Mouse (Mus musculus) kidney, postnatal 0 days (tissue): ENCODE results near the gene Brd1. TPM values are rescaled to one million over a fixed set of nuclear protein-coding genes. Genes with fewer than 3 reads are reported as not detected.
"Not testable (repeated sequence)": the region's sequence is repeated elsewhere in the genome, so short reads cannot be mapped to it uniquely, and the experiment has no call there.

Source experiments
- ATAC-seq: fragments of 200-750 bp; cut with Nextera tagmentation; replicated peaks from 2 replicates; pipeline ENCODE4 v1.8.0; 2017; ENCODE audit warnings: low read depth, moderate number of reproducible peaks, moderate TSS enrichment, moderate library complexity; ENCODE audit not compliant: low FRiP score
- DNase-seq: peaks from one replicate; pipeline ENCODE4 v3.0.0-alpha.2; 2016; ENCODE audit warnings: low spot score
- H3K27ac ChIP-seq: fragments of 300-500 bp; sonication (generic); 2 replicates; pipeline ENCODE4 v1.5.1; 2014; ENCODE audit warnings: mild to moderate bottlenecking
- H3K27me3 ChIP-seq: fragments of 300-500 bp; sonication (generic); 2 replicates; pipeline ENCODE4 v1.6.1; 2014; ENCODE audit warnings: low read length, mixed read lengths; ENCODE audit not compliant: insufficient read depth
- H3K36me3 ChIP-seq: fragments of 300-500 bp; sonication (generic); 2 replicates; pipeline ENCODE4 v1.6.1; 2014; ENCODE audit warnings: low read length, mixed read lengths; ENCODE audit not compliant: insufficient read depth
- H3K4me1 ChIP-seq: fragments of 300-500 bp; sonication (generic); replicated peaks from 2 replicates; pipeline ENCODE4 v1.6.1; 2014; ENCODE audit warnings: antibody characterized with exemption, low read length, mixed read lengths; ENCODE audit not compliant: insufficient read depth
- H3K4me2 ChIP-seq: fragments of 300-500 bp; sonication (generic); 2 replicates; pipeline ENCODE4 v1.6.1; 2014; ENCODE audit warnings: mild to moderate bottlenecking, low read length, moderate library complexity, mixed read lengths
- H3K4me3 ChIP-seq: fragments of 300-500 bp; sonication (generic); replicated peaks from 2 replicates; pipeline ENCODE4 v1.5.1; 2014; ENCODE audit warnings: low read depth, low read length
- H3K9ac ChIP-seq: fragments of 300-500 bp; sonication (generic); 2 replicates; pipeline ENCODE4 v1.6.1; 2014; ENCODE audit warnings: low read depth, low read length
- H3K9me3 ChIP-seq: fragments of 300-500 bp; sonication (generic); replicated peaks from 2 replicates; pipeline ENCODE4 v1.6.1; 2016; ENCODE audit warnings: low read length, inconsistent platforms, mixed read lengths
- CTCF ChIP-seq: IDR thresholded peaks from 2 replicates; pipeline ENCODE4 v1.5.1; 2016; ENCODE audit warnings: antibody characterized with exemption, low read depth, mild to moderate bottlenecking, moderate library complexity
- WGBS: fragments of 180-500 bp; shearing (Covaris S2); extraction: QIAGEN DNeasy Blood & Tissue Kit; methylation state at CpG from one replicate; pipeline ENCODE4 v1.1.7; 2014; 5-methylcytosine and 5-hydroxymethylcytosine counted together
- polyA plus RNA-seq: library from polyadenylated mRNA; unstranded; fragments of >200 nt; fragmentation: Nextera tagmentation; extraction: Ambion mirVana; gene quantifications from 2 replicates; pipeline ENCODE4 v1.2.1, GENCODE M21; 2015

Brd1 gene
- polyA plus RNA-seq, 1 experiment from 2014 or later = 16.9 TPM

DNA sequence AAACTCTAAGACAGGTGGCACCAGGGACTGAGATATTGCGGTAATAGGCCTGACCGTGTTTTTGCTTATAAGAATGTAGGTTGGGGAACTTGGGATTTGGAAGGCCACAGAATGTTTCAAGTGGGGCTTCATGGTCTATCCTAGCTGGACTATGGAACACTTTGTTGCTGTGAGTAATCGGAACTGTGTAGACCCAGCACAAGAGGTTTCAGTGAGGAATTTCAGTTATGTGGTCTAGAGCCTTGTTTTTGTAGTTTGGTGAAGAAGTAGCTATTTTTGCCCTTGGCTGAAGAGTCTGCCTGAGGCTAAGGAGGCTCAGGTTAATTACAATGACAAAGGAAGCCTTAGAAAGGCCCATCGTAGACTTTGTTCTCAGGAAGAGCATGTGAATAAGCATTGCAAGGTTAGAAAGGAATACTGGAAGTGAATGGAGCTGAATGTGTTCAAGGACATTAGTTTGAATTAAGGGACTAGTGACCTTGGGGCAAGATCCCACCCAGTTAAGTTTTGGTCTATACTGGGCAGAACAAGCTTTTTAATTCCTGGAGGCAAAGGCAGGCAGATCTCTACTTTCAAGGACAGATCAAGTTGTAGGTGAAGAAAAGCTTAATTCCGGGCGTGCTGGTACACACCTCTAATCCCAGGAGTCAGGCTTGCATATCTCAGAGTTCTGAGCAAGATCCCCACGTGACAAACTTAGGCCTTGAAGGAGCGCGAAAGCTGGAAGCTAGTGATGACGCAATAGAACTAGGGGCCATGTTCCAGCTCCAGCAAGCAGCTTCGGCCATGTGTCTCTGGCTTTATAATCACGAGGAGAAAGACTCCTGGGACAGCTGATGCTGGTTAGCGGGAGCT is 25.1 kb downstream of the Brd1 start:
- WGBS = 92% methylated on average over 13 of the region's 13 CpGs
- no peak for ATAC-seq

DNA sequence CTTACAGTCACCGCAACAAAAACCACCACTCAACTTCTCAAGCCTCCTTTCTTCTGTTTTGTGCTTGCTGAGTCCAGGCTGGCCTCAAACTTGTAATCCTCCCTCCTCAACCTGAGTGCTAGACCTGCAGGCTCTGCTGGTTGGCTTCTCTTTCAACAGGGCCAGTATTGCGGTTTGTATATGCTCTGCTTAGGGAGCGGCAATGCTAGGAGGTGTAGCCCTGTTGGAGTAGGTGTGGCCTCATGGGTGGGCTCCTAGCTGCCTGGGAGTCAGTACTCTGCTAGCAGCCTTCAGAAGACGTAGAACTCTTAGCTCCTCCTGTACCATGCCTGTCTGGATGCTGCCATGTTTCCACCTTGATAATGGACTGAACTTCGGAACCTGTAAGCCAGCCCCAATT is 25.8 kb downstream of the Brd1 start:
- ATAC-seq (no peak), DNase-seq (no peak)
- H3K4me3 ChIP-seq = no peak overlapping the region
- no peak for TF ChIP-seq CTCF
- peaks cover 87% of the 10 kb centered on the region for H3K36me3 ChIP-seq
- no peaks in the 10 kb centered on the region for H3K9me3 ChIP-seq
- no peak overlapping the region for H3K27ac ChIP-seq
- no peak overlapping the region for H3K4me2 ChIP-seq
- H3K9ac ChIP-seq = no peak overlapping the region
- no peaks in the 10 kb centered on the region for H3K4me1 ChIP-seq
- 95% methylated on average over 5 of the region's 5 CpGs for WGBS
- H3K27me3 ChIP-seq = no peaks in the 10 kb centered on the region

More for the DNA sequence above, 25.1 kb downstream of the Brd1 start:
- Histone ChIP-seq H3K9me3 (no peaks in the 10 kb centered on the region), H3K9ac (no peak overlapping the region), H3K27ac (no peak overlapping the region), H3K4me1 (no peaks in the 10 kb centered on the region), H3K4me3 (no peak overlapping the region), H3K4me2 (no peak overlapping the region), H3K27me3 (no peaks in the 10 kb centered on the region), H3K36me3 (peaks cover 87% of the 10 kb centered on the region)
- DNase-seq = no peak
- no peak for TF ChIP-seq CTCF

DNA sequence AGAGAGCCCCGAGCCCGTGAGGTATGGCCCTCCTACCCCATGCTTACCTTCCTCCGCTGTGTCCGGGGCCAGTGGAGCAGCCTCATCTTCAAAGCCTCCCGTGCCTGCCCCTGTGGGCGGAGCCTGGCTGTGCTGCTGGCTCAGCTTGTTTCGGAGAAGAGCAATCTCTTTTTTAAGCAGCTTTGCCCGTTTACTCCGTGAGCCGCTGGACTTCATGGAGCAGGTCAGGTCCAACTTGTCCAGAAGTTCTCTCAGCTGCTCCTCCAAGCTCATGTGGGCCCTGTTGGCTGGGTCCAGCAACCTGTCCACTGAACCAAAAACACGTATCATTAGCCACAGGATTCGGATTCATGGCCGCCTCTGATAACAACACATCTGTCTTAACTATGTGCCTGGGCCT is 27.0 kb downstream of the Brd1 start:
- not testable (repeated sequence) for H3K9ac ChIP-seq, H3K4me3 ChIP-seq, H3K4me1 ChIP-seq, H3K27me3 ChIP-seq, H3K27ac ChIP-seq, H3K4me2 ChIP-seq, DNase-seq, ATAC-seq, H3K9me3 ChIP-seq
- peaks cover 82% of the 10 kb centered on the region for H3K36me3 ChIP-seq
- 73% methylated on average over 13 of the region's 13 CpGs for WGBS

DNA sequence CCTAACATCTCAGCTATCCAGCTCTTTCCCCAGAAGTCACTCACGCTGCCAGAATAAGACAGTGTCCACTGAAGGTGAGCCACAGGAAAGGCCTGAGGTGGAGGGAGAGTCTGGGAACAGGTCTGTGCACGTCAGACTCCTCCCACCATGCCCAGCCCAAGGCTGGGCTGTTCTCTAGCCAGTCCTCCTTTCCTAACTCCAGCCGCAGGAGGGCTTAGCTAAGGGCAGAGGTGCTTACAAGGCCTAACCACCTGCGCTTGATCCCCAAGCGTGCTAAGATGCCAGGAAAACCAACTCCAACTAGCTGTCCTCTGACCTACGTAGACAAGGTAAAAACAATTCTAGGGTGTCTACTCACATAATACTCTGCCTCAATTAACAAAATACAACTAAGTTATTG is 27.7 kb downstream of the Brd1 start:
- no peak for ATAC-seq
- no peak overlapping the region for H3K4me3 ChIP-seq
- no peak for TF ChIP-seq CTCF
- H3K9me3 ChIP-seq = no peaks in the 10 kb centered on the region
- no peak overlapping the region for H3K4me2 ChIP-seq
- H3K4me1 ChIP-seq = no peaks in the 10 kb centered on the region
- WGBS = 84% methylated on average over 6 of the region's 6 CpGs
- DNase-seq = no peak
- no peaks in the 10 kb centered on the region for H3K27me3 ChIP-seq
- H3K36me3 ChIP-seq = peaks cover 80% of the 10 kb centered on the region
- no peak overlapping the region for H3K9ac ChIP-seq
- H3K27ac ChIP-seq = no peak overlapping the region

DNA sequence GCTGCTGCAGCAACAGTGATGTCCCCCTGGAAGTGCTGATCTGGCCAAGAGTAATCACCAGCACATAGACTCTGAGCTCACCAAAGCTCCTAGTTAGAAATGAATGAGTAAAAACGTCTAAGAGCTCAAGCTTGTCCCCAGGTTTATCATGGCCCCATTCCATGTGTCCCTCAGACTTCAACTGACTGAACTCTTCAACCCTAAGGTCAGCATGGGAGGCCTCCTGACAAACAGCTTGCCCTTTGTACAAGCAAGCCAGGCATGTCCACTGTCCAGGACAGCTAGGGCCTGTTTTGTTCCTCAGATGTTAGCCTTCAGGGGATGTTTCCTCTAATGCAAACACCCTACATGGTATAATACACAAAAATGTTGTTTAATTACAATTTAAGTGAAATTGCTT is 29.7 kb downstream of the Brd1 start:
- WGBS = 36% methylated on average over 1 of the region's 1 CpGs
- no peak for TF ChIP-seq CTCF
- Histone ChIP-seq H3K27ac (no peak overlapping the region), H3K4me2 (no peak overlapping the region), H3K9me3 (no peaks in the 10 kb centered on the region), H3K27me3 (no peaks in the 10 kb centered on the region), H3K4me1 (no peaks in the 10 kb centered on the region), H3K36me3 (peaks cover 82% of the 10 kb centered on the region), H3K4me3 (no peak overlapping the region), H3K9ac (no peak overlapping the region)
- ATAC-seq = no peak
- no peak for DNase-seq

DNA sequence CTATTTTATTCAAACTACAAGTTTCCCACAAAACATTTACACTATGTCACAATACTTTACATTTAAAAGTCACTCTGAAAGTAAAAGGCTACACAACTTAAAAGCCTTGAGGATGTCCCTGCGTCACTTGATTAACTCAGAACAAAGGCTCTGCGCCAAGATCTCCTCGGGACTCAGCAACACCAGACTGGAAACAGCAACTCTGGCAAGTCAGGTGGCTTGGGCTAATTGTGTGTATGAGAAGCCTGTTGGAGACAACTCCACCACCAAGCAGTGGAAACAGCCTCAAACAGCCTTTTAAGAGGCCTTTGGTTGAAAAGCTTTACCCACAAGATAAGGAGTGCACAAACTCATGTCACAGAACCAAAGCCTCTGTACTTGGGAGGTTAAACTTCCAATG is 31.5 kb downstream of the Brd1 start:
- no peak for ATAC-seq
- H3K36me3 ChIP-seq = peaks cover 72% of the 10 kb centered on the region
- no peaks in the 10 kb centered on the region for H3K9me3 ChIP-seq
- no peaks in the 10 kb centered on the region for H3K4me1 ChIP-seq
- no peaks in the 10 kb centered on the region for H3K27me3 ChIP-seq
- H3K4me3 ChIP-seq = no peak overlapping the region
- DNase-seq = no peak
- no peak overlapping the region for H3K4me2 ChIP-seq
- no peak overlapping the region for H3K9ac ChIP-seq
- WGBS = 85% methylated on average over 3 of the region's 3 CpGs
- no peak for TF ChIP-seq CTCF
- H3K27ac ChIP-seq = no peak overlapping the region
